Mouse (Mus musculus) liver, adult 2 months (tissue): ENCODE measurements around the gene Thada. TPM values are rescaled to one million over a fixed set of nuclear protein-coding genes. Genes with fewer than 3 reads are reported as not detected.

Experiments
- DNase-seq: peaks from one replicate; pipeline ENCODE4 v3.0.0-alpha.2; 2011; ENCODE audit warnings: low read depth, low spot score; ENCODE audit errors: extremely low read depth
- H3K27ac ChIP-seq: fragments of 200-500 bp; replicated peaks from 2 replicates; pipeline ENCODE4 v1.5.1; 2012; ENCODE audit warnings: low read depth, mild to moderate bottlenecking, control low read depth, inconsistent platforms, low read length; ENCODE audit not compliant: insufficient read depth
- H3K27me3 ChIP-seq: fragments of 200-500 bp; 2 replicates; pipeline ENCODE4 v1.6.1; 2012; ENCODE audit warnings: mild to moderate bottlenecking, moderate library complexity, low read length, inconsistent platforms; ENCODE audit not compliant: control insufficient read depth, insufficient read depth
- H3K36me3 ChIP-seq: fragments of 200-500 bp; 2 replicates; pipeline ENCODE4 v1.6.1; 2012; ENCODE audit warnings: low read length, inconsistent platforms; ENCODE audit not compliant: control insufficient read depth, insufficient read depth
- H3K4me1 ChIP-seq: fragments of 200-500 bp; 2 replicates; pipeline ENCODE4 v1.6.1; 2011; ENCODE audit warnings: low read length; ENCODE audit not compliant: control insufficient read depth, insufficient read depth
- H3K4me3 ChIP-seq: fragments of 200-500 bp; 2 replicates; pipeline ENCODE4 v1.5.1; 2011; ENCODE audit warnings: low read depth, mild to moderate bottlenecking, control low read depth, low read length, moderate library complexity; ENCODE audit not compliant: insufficient read depth
- H3K79me2 ChIP-seq: fragments of 200-500 bp; 2 replicates; pipeline ENCODE4 v1.6.1; 2012; ENCODE audit warnings: inconsistent platforms, mild to moderate bottlenecking, low read length, moderate library complexity; ENCODE audit not compliant: control insufficient read depth, insufficient read depth
- H3K9ac ChIP-seq: fragments of 200-500 bp; 2 replicates; pipeline ENCODE4 v1.6.1; 2012; ENCODE audit warnings: low read depth, mild to moderate bottlenecking, control low read depth, inconsistent platforms, low read length
- CTCF ChIP-seq: fragments of 200-500 bp; IDR thresholded peaks from 2 replicates; pipeline ENCODE4 v1.5.1; 2011; ENCODE audit warnings: low read depth, low read length, control low read depth
- POLR2A ChIP-seq: fragments of 200-500 bp; IDR thresholded peaks from 2 replicates; pipeline ENCODE4 v1.6.1; 2011; ENCODE audit warnings: low read length, control low read depth; ENCODE audit not compliant: insufficient read depth; ENCODE audit errors: extremely low read depth
- WGBS: fragments of 180-500 bp; shearing (Covaris S2); methylation state at CpG from one replicate; pipeline ENCODE4 v1.1.7; 2018; 5-methylcytosine and 5-hydroxymethylcytosine counted together
- polyA plus RNA-seq: library from polyadenylated mRNA; depleted of rRNA; stranded (reverse); fragments of >200 nt; gene quantifications from 2 replicates; pipeline ENCODE4 v1.2.3, GENCODE M21; 2012
- total RNA-seq: library from RNA; depleted of rRNA; stranded (reverse); fragments of >200 nt; gene quantifications from 2 replicates; pipeline ENCODE4 v1.2.3, GENCODE M21; 2014

The Thada gene
- total and polyA plus RNA-seq, 2 experiments: 2.8 to 6.1 TPM

GRCm38 (mm10) chr17:84321351-84321750, 144.7 kb downstream of the Thada start:
- Histone ChIP-seq H3K27me3 (no peaks in the 10 kb centered on the region), H3K36me3 (no peaks in the 10 kb centered on the region), H3K27ac (no peak overlapping the region), H3K79me2 (no peaks in the 10 kb centered on the region), H3K4me1 (peaks cover 8% of the 10 kb centered on the region; the same call in 1 of the 2 replicates), H3K4me3 (no peak overlapping the region), H3K9ac (no peak overlapping the region)
- no peak for DNase-seq
- 86% methylated on average over 5 of the region's 5 CpGs for WGBS
- TF ChIP-seq POLR2A: no peak
- no peak for TF ChIP-seq CTCF

GRCm38 (mm10) chr17:84320576-84320975, 145.4 kb downstream of the Thada start:
- TF ChIP-seq CTCF (no peak), POLR2A (no peak)
- DNase-seq: peak; percentile 80
- Histone ChIP-seq H3K36me3 (no peaks in the 10 kb centered on the region), H3K4me1 (peaks cover 8% of the 10 kb centered on the region; the same call in 1 of the 2 replicates), H3K9ac (no peak overlapping the region), H3K27me3 (no peaks in the 10 kb centered on the region), H3K4me3 (no peak overlapping the region), H3K27ac (no peak overlapping the region; the same call in 1 of the 2 replicates), H3K79me2 (no peaks in the 10 kb centered on the region)
- WGBS: 62% methylated on average over 1 of the region's 1 CpGs

- WGBS: 96% methylated on average over 7 of the region's 7 CpGs
- Histone ChIP-seq H3K27ac (no peak overlapping the region), H3K79me2 (no peaks in the 10 kb centered on the region), H3K9ac (no peak overlapping the region), H3K36me3 (peaks cover 3% of the 10 kb centered on the region; the same call in 1 of the 2 replicates), H3K4me3 (no peak overlapping the region), H3K4me1 (no peaks in the 10 kb centered on the region; the same call in 1 of the 2 replicates), H3K27me3 (no peaks in the 10 kb centered on the region)
- no peak for DNase-seq
- TF ChIP-seq POLR2A (no peak), CTCF (no peak)
Measured at GRCm38 (mm10) chr17:84314341-84314740, 151.7 kb downstream of the Thada start.

- no peaks in the 10 kb centered on the region for H3K79me2 ChIP-seq
- no peaks in the 10 kb centered on the region for H3K27me3 ChIP-seq
- H3K4me3 ChIP-seq: no peak overlapping the region
- peaks cover 5% of the 10 kb centered on the region; the same call in 1 of the 2 replicates for H3K36me3 ChIP-seq
- 80% methylated on average over 6 of the region's 6 CpGs for WGBS
- no peak for TF ChIP-seq CTCF
- no peaks in the 10 kb centered on the region; the same call in 1 of the 2 replicates for H3K4me1 ChIP-seq
- DNase-seq: no peak
- no peak overlapping the region for H3K27ac ChIP-seq
- H3K9ac ChIP-seq: no peak overlapping the region
Measured at GRCm38 (mm10) chr17:84313494-84313893, 152.5 kb downstream of the Thada start.

GRCm38 (mm10) chr17:84306151-84306550, 159.9 kb downstream of the Thada start:
- H3K27ac ChIP-seq: no peak overlapping the region
- H3K79me2 ChIP-seq: no peaks in the 10 kb centered on the region
- H3K27me3 ChIP-seq: no peaks in the 10 kb centered on the region
- 87% methylated on average over 1 of the region's 1 CpGs for WGBS
- no peak for DNase-seq
- H3K36me3 ChIP-seq: peaks cover 5% of the 10 kb centered on the region; the same call in 1 of the 2 replicates
- TF ChIP-seq POLR2A (no peak), CTCF (no peak)
- peaks cover 10% of the 10 kb centered on the region for H3K4me1 ChIP-seq
- H3K4me3 ChIP-seq: no peak overlapping the region
- H3K9ac ChIP-seq: no peak overlapping the region

- peak; percentile 74 for DNase-seq
- TF ChIP-seq CTCF (no peak), POLR2A (no peak)
- Histone ChIP-seq H3K4me1 (peaks cover 11% of the 10 kb centered on the region), H3K4me3 (no peak overlapping the region), H3K79me2 (no peaks in the 10 kb centered on the region), H3K27me3 (no peaks in the 10 kb centered on the region), H3K9ac (no peak overlapping the region), H3K27ac (peak overlapping the region; percentile 34; the same call in 1 of the 2 replicates), H3K36me3 (peaks cover 5% of the 10 kb centered on the region; the same call in 1 of the 2 replicates)
- 32% methylated on average over 5 of the region's 5 CpGs for WGBS
Measured at GRCm38 (mm10) chr17:84305074-84305473, 160.9 kb downstream of the Thada start.
